Mouse (Mus musculus) T-helper 2 cell (primary cell): ENCODE measurements around the gene Crybg1.
"Not testable (repeated sequence)": the region's sequence is repeated elsewhere in the genome, so short reads cannot be mapped to it uniquely, and the experiment has no call there.

Experiments used
- in situ Hi-C: fragments of 300-600 bp; cut with MboI, MseI; formaldehyde crosslinking; loops from one replicate; pipeline ENCODE4 v1.15.1; 2025; ENCODE audit warnings: high pct_unique_total_duplicates

Crybg1 gene

DNA sequence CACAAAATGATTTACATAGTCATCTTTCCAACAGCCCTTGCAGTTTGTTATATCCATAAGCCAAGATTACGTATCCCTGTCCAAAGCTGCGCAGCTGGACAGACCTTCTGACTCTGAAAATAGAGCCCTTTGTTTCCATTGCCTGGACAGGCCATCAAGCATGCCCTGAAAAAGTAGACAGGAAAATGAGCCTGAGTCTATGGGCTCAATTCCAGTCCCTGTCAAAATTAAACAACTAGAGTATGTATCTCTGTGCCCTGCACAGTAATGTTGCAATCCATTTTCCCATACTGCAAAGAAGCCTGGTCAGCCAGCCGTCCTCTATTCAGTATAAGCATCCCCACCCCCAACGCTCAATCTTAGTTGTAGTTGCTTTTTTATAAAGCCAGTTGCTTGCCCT is 141.8 kb downstream of the Crybg1 start:
- in situ Hi-C loops = no loop called here

DNA sequence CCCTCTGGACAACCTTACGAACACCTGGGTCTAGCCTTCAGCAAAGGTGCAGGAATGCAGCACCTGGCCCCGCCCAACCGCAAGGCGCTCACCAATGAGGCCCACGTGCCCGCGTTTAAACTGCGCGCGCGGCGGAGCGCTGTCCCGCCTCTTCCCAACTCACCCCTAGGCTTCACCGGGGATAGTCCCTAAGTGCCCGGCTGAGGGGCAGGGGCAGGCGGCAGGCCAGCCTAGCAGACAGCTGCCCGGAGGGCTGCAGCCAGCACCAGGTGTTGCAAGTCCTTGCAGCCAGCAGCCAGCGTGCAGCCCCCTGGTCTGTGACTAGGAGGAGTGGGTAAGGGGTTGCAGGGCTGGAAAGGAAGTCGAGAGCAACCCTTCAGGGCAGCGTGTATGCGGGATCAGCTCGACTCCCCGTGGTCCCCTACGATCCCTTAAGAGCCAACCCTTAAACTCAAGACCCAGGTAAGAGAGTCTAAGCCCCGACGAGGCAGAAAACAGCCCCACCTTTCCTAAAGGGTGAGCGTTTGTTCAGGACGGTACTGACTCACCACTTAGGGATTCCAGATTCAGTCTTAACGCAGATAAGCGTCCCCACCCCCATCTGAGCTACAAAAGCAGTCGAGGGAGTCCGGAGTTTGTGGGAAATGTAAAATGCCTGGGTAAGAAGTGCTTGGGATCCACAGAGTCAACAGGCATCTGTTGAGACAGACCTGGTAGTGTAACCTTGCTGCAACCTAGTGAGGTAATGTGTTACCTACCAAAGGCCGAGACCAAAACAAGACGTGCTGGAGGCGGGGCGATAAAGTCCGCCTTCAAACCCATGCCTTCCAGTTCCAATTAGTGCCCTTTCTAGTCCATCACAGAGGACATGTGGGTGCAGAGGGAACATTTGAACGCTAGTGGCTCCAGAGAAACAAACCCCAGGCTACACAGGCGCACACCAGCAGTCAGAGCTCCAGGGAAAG is 142.7 kb downstream of the Crybg1 start:
- in situ Hi-C loops = no loop called here

DNA sequence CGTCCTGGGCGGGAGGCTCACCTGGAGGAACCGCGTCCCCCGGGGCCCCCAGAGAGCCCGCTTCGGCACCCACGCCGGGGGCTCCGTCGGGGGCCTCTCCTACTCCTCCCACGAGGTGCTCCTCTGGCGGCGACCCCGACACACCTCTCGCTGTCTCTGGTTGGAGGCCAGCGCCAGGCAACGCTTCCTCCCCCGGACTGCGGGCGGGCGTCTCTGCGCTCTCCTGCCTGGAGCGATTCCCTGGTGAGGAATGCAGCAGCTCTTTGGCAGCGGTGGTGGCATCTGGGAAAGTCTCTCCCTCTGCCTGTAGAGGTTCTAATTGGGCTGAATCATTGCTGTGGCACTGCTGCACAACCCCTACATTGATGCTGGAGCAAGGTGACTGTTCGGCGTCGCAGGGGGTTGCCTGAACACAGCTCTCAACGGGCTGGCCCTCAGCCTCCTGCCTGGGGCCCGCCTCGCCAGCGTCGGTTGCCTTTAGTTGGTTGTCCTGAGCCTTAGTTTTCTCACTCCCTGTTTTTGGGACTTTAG is 144.4 kb downstream of the Crybg1 start:
- in situ Hi-C loops = no loop called here

DNA sequence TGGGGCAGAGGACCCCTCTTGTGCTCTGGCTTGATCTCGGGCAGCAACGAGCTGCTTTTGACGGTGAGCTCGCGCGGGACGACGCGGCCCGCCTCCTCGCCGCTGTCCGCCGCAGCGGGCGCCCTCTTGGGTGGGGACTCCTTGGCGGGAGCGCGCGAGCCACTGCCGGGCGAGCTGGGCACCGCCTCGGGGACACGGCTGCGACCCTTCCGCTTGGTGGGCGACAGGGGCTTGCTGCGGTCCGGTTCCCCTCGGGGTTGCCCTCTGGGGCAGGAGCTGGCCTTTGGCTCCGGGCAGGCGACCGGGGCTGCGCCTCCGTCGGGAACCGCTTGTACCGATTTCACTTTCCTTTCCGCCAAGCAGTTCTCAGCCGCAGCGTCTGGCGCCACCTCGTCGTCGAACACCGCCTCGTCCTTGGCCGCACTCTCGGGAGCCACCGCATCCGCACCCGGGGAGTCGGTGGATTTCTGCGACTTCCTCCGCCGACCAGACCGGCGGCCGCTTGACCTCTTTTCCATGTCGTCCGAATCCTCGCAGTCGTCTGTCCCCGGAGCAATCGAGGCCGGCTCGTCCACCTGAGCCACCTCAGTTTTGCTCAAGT is 145.0 kb downstream of the Crybg1 start:
- in situ Hi-C loops = no loop called here

DNA sequence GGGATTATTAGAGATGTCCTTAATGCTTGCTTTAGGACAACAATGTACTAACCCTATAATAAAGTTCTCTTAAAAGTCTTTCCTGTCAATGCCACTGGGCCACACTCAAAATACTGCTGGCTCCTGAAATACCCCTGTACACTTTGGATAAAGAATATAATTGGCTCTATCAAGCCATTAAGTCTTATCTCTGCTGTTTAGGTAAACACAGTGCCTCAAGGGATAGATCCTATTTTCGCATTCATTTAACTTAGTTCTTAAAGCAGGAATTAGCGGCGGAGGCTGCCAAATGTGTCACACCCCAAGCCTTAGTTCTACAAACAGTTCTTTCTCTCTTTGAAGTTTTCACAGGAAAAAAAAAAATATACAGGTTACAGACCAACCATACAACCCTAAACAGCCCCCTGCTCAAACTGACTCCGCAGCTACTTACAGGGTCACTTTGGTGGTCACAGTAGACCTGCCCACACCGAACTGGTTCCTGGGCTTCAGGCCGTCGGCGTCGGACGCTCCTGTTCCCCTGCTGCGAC is 145.6 kb downstream of the Crybg1 start:
- in situ Hi-C loops = no loop called here

DNA sequence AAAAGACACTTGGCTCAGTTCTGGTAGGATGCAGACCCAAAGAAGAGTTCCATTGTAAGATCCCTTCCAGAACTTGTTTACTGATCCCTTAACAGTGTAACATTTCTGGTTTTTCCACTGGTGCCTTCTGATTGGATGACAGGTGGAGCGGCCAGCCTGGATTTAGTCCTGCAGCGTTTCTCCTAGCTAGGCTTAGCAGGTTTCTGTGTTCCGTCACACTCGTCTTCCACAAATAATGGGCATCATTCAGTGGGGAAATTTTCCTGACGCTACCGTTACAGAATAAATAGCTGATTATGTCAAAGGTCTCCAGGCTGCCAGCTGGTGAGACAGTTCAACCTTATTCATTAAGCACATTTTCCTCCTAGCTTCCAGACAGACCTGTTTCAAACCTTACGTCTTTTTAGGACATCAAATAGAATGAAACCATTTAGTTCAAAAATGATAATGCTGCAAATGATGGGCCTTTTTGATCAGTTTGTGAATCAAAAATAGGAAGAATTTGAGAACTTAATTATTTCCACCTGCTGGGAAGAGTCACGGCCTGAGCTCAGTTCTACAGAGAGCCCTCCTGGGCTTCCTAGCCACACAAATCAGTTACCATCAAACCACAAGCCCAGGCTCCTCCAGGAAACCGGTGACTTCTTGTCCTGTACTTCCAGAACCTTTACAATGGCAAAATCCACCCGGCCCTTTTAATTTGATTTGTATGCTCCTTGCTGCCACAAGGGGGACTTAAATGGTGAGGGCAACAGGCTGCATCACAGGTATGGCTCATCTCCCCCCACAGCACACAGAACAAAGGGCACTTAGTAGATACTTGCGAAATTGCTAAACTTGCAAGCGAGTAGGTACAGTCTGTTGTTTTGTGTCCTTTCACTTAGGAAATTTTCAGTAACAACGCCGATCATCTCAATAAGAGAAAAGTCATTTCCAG is 146.4 kb downstream of the Crybg1 start:
- in situ Hi-C loops = no loop called here

DNA sequence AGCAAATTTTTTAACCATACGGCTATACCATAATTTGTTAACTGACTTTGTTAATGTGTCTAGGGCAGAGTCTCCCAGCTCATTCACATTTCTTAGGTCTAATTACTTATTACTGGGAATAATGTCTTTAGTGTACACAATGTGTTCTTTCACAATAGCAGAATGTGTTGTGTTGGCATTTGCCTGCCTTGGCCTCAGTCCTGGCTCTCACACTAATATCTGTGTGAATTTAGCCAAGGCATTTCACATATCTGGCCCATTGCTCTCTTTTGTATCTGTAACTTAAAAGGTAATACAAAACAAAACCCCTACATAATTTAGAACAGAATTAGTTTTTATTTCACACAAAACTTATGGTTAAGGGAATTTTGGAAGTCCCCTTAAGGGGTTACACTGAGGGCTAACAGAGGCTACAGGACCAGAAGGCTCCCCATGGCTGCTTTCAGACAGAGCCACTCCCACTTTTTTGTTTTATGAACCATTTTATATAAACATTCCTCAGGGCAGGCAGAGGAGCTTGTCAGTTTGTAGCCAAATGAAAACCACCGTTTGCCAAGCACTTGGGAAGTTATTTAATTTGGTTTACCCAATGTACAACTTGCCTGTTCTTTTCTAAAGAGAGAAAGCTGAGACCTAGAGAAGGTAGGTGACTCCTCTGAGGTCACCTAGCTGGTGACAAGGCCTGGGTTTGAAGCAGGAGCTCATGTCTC is 148.3 kb downstream of the Crybg1 start:
- in situ Hi-C loops = no loop called here

DNA sequence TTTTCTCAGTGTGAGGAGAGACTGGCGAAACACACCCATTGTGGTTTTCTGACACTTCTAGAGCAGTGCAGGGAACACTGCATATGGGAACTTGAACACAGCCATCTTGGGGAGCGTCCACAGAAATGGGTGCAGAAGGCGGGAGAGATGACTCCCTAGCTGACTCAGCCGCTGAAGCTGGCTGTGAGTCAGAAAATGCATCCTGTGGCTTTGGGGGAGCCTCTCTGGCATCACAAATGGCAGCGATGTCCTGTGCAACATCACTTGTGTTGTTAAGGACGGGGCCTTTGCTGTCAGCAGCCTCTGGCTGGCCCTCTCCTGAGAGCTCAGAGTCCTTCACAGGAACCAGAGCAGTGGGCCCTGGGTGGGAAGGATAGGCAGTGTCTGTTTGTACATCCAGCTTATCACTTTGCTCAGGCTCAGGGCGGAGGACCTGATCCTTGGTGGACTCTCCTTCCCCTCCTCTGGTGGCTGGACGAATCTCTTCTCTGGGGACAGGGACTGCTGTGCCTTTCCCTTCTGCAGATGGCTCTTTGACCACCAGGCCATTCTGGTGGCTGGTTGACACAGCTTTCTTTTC is 150.1 kb downstream of the Crybg1 start:
- in situ Hi-C loops = no loop called here

DNA sequence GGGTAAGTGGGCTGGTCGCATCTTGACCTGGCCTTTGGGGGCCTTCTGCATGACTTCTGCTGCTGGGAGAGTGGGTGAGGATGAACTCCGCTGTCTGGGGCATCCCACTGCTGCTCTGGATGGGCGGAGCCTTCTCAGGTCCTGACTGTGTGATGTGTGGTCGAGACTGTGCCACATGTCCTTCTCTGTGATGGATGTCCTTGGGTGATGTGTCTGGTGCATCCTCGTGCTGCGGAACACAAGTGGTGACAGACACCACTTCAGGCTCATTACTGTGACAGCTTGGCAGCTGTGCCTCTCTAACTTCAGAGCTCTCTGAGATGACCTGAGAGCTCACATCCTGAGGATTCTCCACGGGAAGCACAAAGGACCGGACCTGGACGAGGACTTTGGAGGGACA is 150.6 kb downstream of the Crybg1 start:
- in situ Hi-C loops = no loop called here

DNA sequence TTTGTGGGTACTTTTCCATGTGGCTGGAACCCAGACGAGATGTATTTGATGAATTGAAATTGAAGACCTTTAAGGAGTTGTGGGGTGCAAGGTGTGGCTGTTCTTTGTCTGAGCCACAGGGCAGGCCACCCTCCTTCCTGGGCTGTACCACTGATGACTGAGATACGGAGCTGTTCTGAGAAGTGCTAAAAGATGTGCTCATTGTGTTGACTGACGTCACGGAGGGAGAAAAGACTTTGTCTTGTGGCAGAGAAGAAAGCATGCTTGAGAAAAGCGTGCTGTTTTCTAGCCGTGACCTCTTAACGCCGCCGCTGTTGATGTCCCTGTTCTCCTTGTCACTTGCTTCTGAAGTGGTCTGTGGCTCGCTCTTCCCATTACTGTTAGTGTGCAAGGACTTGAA is 151.4 kb downstream of the Crybg1 start:
- in situ Hi-C loops = no loop called here

DNA sequence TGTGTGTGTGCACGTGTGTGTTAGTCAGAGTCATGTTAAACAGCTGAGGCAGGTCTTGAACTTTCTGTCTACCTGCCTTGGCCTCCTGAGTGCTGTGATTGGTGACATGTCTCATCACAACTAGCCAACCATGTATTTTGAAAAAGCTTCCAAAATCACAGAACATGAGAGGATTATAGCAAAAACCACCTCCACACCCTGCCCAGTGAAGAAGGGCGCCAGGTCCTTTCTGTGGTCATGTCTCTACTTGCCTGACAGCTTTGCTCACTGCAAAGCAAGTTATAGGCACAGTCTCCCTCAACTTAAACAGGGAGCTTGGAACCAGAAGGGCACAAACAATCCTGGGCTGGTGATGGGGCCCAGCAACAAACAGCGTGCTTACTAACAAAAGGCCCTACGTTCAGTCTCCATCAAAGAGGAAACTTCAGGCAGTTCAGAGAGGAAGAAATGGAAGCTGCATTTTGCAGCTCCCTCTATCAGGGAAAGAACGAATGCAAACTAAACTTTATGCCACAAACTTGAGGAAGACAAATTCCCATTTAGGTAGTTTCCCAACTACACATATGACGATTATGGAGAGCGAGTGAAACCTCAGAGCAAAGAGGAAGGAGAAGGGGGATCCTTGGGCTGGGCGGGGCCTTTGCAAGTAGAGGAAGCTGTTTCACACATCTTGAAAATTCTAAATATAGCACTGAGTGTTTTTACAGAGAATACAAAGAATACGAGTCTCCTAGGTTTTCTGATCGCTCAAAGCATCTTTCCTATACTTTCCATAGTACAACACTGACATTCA is 152.6 kb downstream of the Crybg1 start:
- in situ Hi-C loops = no loop called here

DNA sequence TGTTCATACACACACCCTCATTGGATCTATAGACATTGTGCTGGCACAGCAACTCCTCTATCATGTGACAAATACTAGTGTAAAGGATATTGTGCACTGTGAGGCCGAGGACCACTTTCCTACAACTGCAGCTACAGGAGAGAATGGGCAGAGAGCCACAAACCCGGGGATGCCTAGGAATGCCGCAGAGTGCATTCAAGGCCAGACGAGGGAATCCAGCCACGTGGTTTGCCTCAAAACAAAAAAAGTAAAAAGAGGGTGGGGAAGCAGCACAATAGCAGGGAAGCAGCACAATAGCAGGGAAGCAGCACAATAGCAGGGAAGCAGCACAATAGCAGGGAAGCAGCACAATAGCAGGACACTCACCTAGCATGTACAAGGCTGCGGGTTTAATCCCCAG is 155.5 kb downstream of the Crybg1 start:
- in situ Hi-C loops = no loop called here

DNA sequence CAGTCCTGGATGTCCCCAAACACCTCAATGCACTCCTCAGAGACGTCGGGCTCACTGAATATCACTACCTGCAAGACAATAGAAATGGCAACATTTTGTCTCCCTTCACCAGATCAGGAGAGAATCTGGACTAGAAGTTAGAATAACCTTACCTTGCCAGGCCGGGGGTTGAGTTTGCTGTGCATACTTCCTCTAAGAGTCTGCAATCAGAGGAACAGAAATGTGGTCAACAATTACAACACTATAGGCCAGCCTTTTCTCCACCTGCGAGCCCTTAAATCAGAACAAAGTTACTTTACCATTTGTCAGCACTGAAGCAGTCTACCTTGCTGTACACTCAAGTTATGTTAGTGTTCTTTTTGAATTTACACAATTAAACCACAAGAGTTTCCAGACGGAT is 156.1 kb downstream of the Crybg1 start:
- in situ Hi-C loops = no loop called here

DNA sequence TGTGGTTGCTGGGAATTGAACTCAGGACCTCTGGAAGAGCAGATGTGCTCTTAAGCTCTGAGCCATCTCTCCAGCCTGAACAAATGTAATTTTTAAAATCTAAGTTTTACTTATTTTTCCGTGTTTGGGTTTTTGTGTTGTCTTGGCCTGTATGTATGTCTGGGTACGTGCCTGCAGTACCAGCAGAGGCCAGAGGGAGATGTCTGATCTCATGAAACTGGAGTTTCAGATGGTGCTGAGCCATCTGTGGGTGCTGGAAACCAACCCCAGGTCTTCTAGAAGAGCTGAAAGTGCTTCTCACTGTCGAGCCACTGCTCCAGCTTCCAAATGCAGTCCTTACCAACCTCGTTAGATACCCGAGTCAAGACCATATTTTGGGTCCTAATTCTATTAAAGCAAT is 157.4 kb downstream of the Crybg1 start:
- in situ Hi-C loops = no loop called here

DNA sequence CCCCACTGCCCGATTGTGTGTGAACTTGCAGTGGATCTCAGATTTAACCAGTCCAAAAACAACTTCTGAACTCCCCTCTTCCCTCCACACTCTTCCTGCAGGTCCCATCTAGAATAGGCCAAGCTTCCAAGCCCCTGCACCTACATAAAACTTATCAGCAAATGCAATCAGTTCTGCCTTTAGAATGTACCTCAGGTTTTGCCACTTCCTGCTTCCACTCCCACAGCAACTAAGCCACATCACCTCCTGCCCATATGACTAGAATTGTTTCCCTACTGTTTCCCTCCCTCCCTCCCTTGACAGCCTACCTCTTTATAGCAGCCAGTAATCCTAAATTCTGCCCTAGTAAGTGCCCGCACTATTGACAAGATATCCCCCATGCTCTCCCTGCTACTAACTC is 164.8 kb downstream of the Crybg1 start:
- in situ Hi-C loops = no loop called here

DNA sequence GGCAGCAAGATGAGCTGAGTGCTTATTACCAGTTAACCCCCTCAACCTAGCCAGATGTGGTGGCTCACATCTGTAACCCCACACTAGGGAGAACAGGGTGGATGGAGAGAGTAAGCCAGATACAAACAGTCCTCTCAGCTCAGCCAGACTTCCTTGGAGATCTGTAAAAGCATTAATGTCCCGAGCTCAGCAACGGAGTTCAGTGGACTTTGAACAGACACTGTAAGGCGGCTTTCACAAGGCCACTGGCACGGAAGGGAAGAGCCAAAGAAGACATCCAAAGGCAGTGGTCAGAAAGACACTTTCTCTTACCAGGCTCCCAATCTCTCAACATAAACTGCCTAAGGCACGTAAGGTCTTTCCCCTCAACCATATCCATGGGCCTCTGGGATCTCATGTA is 165.4 kb downstream of the Crybg1 start:
- in situ Hi-C loops = no loop called here

DNA sequence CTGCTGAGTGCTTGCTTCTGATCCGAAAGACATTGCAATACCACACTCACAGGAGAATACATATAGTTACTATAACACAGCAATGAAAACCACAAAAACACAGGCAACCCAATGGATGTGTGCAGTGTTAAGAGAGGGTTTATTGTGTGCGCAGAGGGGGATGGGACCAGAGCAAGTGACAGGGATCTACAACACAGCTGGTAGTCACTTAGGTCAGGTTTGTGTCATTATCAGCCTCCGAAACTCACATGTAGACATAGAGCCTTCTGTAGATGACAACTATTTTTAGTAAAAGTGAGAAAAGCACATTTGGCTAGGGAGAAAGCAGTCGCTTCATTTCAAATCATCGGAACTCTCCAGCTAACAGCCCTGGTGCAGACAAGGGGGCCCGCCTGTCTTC is 166.2 kb downstream of the Crybg1 start:
- in situ Hi-C loops = no loop called here

DNA sequence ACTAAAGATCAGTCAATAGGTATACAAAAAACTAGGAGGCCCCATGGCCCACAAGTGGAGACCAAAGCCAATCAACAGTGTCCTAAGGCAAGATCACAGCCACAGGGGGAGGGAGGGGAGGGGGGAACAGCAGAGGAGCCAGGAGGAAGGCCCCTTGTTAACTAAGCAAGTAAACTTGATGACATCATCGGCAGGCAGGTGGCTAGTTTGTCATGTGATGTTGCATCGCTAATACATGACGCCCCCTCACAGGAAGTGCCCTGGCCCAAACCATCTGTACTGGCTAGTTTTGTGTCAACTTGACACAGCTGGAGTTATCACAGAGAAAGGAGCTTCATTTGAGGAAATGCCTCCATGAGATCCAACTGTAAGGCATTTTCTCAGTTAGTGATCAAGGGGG is 167.9 kb downstream of the Crybg1 start:
- in situ Hi-C loops = not testable (repeated sequence)

DNA sequence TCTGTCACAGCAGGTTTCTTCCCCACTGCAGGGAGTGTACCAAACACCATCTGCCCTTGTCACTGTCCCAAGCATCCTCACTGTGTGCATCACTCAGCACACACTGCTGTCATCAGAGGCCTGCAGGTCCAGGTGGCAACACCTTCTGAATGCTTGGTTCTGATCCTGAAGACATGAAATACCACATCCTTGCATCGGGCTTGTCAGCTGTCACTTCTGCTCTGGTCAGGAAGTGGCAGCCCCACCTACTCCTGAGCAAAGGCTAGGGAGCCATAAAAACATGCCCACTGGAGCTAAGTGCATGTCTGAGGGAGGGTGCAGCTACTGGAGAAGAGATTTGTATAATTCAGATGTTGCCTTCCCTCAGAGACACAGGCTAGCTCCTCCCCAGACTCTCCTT is 168.6 kb downstream of the Crybg1 start:
- in situ Hi-C loops = no loop called here

DNA sequence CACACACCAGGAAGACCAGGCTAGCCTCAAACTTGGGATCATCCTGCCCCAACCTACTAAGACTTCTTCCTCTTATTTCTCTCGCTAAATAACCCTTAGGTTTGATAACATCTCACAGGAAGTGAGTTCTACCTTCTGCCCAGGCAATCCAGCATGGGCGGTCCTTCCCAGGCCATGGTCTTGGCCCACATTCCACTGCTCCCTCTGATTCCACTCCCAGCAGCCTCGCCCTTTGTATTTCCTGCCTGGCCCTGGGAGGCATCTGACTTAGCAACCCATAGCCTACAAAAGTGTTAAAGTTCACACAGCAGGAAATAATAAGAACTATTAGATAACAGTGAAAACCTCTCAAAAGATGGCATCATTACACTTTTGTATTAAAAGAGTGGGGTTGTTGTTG is 171.3 kb downstream of the Crybg1 start:
- in situ Hi-C loops = no loop called here
